Mouse (Mus musculus): ENCODE measurements around the gene Sars. TPM values are rescaled to one million over a fixed set of nuclear protein-coding genes. Genes with fewer than 3 reads are reported as not detected.

Sars gene
- polyA plus RNA-seq, 1 experiment from 2014 or later = 119 TPM

GRCm38 (mm10) chr3:108424944-108425623 lies 19.9 kb downstream of the Sars start:
- DNase-seq = no peak
- 75% methylated on average over 7 of the region's 7 CpGs for WGBS
- no peak for ATAC-seq (ENCODE audit: insufficient read depth)
- Histone ChIP-seq H3K4me1 (ENCODE audit: insufficient read depth) (peaks cover 9% of the 10 kb centered on the region; the same call in 1 of the 2 replicates), H3K9me3 (ENCODE audit: low read depth, low read length) (no peaks in the 10 kb centered on the region), H3K4me3 (ENCODE audit: low read depth, low read length) (no peak overlapping the region), H3K9ac (no peak overlapping the region), H3K27ac (ENCODE audit: low read depth) (no peak overlapping the region), H3K36me3 (ENCODE audit: insufficient read depth) (peaks cover 50% of the 10 kb centered on the region), H3K4me2 (no peak overlapping the region), H3K27me3 (ENCODE audit: insufficient read depth, low read length) (no peaks in the 10 kb centered on the region)
- TF ChIP-seq CTCF (IDR thresholded peaks at IDR 0.05; ENCODE audit: low read depth) = no peak

GRCm38 (mm10) chr3:108423844-108424801 lies 20.9 kb downstream of the Sars start:
- no peak for TF ChIP-seq CTCF (IDR thresholded peaks at IDR 0.05; ENCODE audit: low read depth)
- H3K9me3 ChIP-seq (ENCODE audit: low read depth, low read length) = no peaks in the 10 kb centered on the region
- peaks cover 41% of the 10 kb centered on the region for H3K36me3 ChIP-seq (ENCODE audit: insufficient read depth)
- H3K4me2 ChIP-seq = peak overlapping the region; percentile 46
- DNase-seq (peak; percentile 78), ATAC-seq (ENCODE audit: insufficient read depth) (peak; percentile 86)
- H3K9ac ChIP-seq = no peak overlapping the region; the same call in 1 of the 2 replicates
- whole genome bisulfite sequencing = 18% methylated on average over 11 of the region's 11 CpGs
- H3K4me1 ChIP-seq (ENCODE audit: insufficient read depth) = peaks cover 9% of the 10 kb centered on the region; the same call in 1 of the 2 replicates
- H3K27ac ChIP-seq (ENCODE audit: low read depth) = no peak overlapping the region
- H3K4me3 ChIP-seq (ENCODE audit: low read depth, low read length) = no peak overlapping the region
- H3K27me3 ChIP-seq (ENCODE audit: insufficient read depth, low read length) = no peaks in the 10 kb centered on the region

GRCm38 (mm10) chr3:108423006-108423405 lies 22.0 kb downstream of the Sars start:
- H3K27me3 ChIP-seq (ENCODE audit: insufficient read depth, low read length) = no peaks in the 10 kb centered on the region
- H3K27ac ChIP-seq (ENCODE audit: low read depth) = no peak overlapping the region
- H3K36me3 ChIP-seq (ENCODE audit: insufficient read depth) = peaks cover 30% of the 10 kb centered on the region
- no peaks in the 10 kb centered on the region for H3K9me3 ChIP-seq (ENCODE audit: low read depth, low read length)
- DNase-seq (no peak), ATAC-seq (ENCODE audit: insufficient read depth) (no peak)
- no peak overlapping the region for H3K4me2 ChIP-seq
- H3K4me1 ChIP-seq (ENCODE audit: insufficient read depth) = peaks cover 9% of the 10 kb centered on the region; the same call in 1 of the 2 replicates
- TF ChIP-seq CTCF (IDR thresholded peaks at IDR 0.05; ENCODE audit: low read depth) = no peak
- 32% methylated on average over 6 of the region's 6 CpGs for WGBS
- H3K4me3 ChIP-seq (ENCODE audit: low read depth, low read length) = no peak overlapping the region
- H3K9ac ChIP-seq = no peak overlapping the region

- no peak for TF ChIP-seq CTCF (IDR thresholded peaks at IDR 0.05; ENCODE audit: low read depth)
- ATAC-seq (ENCODE audit: insufficient read depth) = peak; percentile 86
- peak overlapping the region; percentile 68 for H3K9ac ChIP-seq
- H3K4me3 ChIP-seq (ENCODE audit: low read depth, low read length) = peak overlapping the region; percentile 69
- H3K4me1 ChIP-seq (ENCODE audit: insufficient read depth) = 0 out of 2 replicates have a peak, but pooled peaks cover 6% of the 10 kb centered on the region
- WGBS = under 1% methylated on average over 48 of the region's 48 CpGs
- H3K9me3 ChIP-seq (ENCODE audit: low read depth, low read length) = peaks cover 19% of the 10 kb centered on the region; the same call in 1 of the 2 replicates
- peaks cover 17% of the 10 kb centered on the region; the same call in 1 of the 2 replicates for H3K27me3 ChIP-seq (ENCODE audit: insufficient read depth, low read length)
- peaks cover 16% of the 10 kb centered on the region; the same call in 1 of the 2 replicates for H3K36me3 ChIP-seq (ENCODE audit: insufficient read depth)
- peak; percentile 92 for DNase-seq
- H3K4me2 ChIP-seq = peak overlapping the region; percentile 99
- H3K27ac ChIP-seq (ENCODE audit: low read depth) = peak overlapping the region; percentile 55; the same call in 1 of the 2 replicates
Observed at GRCm38 (mm10) chr3:108415831-108416223, 29.2 kb downstream of the Sars start.

- H3K27me3 ChIP-seq (ENCODE audit: insufficient read depth, low read length) = peaks cover 17% of the 10 kb centered on the region; the same call in 1 of the 2 replicates
- H3K4me2 ChIP-seq = peak within 1 kb of the TSS; percentile 99
- DNase-seq (peak; percentile 55), ATAC-seq (ENCODE audit: insufficient read depth) (peak; percentile 26)
- peaks cover 19% of the 10 kb centered on the region; the same call in 1 of the 2 replicates for H3K9me3 ChIP-seq (ENCODE audit: low read depth, low read length)
- H3K27ac ChIP-seq (ENCODE audit: low read depth) = peak within 1 kb of the TSS; percentile 55; the same call in 1 of the 2 replicates
- peak within 1 kb of the TSS; percentile 68 for H3K9ac ChIP-seq
- peak within 1 kb of the TSS; percentile 69 for H3K4me3 ChIP-seq (ENCODE audit: low read depth, low read length)
- TF ChIP-seq CTCF (IDR thresholded peaks at IDR 0.05; ENCODE audit: low read depth) = no peak
- peaks cover 16% of the 10 kb centered on the region; the same call in 1 of the 2 replicates for H3K36me3 ChIP-seq (ENCODE audit: insufficient read depth)
- WGBS = 4% methylated on average over 60 of the region's 67 CpGs
- H3K4me1 ChIP-seq (ENCODE audit: insufficient read depth) = 0 out of 2 replicates have a peak, but pooled peaks cover 6% of the 10 kb centered on the region
Observed at GRCm38 (mm10) chr3:108414857-108415830, 29.9 kb downstream of the Sars start, which contains the start of gene Celsr2. Gene Celsr2 (minus strand): TSS chr3:108415552.

All from lung, embryonic 14.5 days (tissue).